Comparison of ENCODE assay signal across 15 mouse cellular contexts in the genomic region with DNA sequence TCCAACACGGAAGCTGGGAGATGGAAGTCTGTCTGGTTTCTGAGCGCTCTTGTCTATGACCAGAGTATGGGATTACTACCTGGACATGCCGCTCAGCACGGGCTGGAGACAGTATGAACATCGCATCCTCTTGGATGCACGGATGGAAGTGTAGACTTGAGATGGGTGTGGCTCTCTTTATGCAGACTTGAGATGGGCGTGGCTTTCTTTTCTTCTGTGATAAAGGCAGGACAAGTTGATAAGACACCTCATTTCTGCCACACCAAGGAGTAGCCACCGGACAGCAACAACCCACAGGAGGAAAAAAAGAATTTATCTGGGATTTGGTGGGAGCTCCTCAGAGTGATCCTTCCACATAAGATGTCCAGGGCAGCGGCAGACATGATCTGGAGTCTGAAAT.
"Had no signal": no experiment of that assay in that cellular context is flagged by ENCODE, and none has a peak within 500 bp of the region (broad histone marks: within the 10 kb centered on the region; RNA-seq: fewer than 3 reads in every experiment).

No protein-coding gene starts in this region.

- H3K9me3 ChIP-seq: neural tube, embryonic 13.5 days; neural tube, embryonic 15.5 days; stomach, embryonic 15.5 days had no signal

- H3K9ac ChIP-seq: neural tube, embryonic 13.5 days; neural tube, embryonic 15.5 days; stomach, embryonic 15.5 days had no signal

- H3K4me1 ChIP-seq: neural tube, embryonic 13.5 days; neural tube, embryonic 15.5 days; stomach, embryonic 15.5 days had no signal

- H3K36me3 ChIP-seq: neural tube, embryonic 13.5 days; neural tube, embryonic 15.5 days; stomach, embryonic 15.5 days had no signal

- H3K4me2 ChIP-seq: neural tube, embryonic 13.5 days; neural tube, embryonic 15.5 days; stomach, embryonic 15.5 days had no signal

- H3K4me3 ChIP-seq: neural tube, embryonic 13.5 days; neural tube, embryonic 15.5 days; stomach, embryonic 15.5 days had no signal

- DNase-seq: retina, postnatal 1 day; right cerebral cortex, adult 18-20 months; right cerebral cortex, postnatal 14 days; right cerebral cortex, postnatal 25 days; right cerebral cortex, postnatal 4 days; spleen, adult 18-20 months; thymus, adult 18-20 months; thymus, adult 2 months; thymus, postnatal 14 days; thymus, postnatal 25 days; thymus, postnatal 36 days had no signal

- H3K27me3 ChIP-seq: neural tube, embryonic 13.5 days; neural tube, embryonic 15.5 days; stomach, embryonic 15.5 days had no signal

- H3K27ac ChIP-seq: neural tube, embryonic 13.5 days; neural tube, embryonic 15.5 days; stomach, embryonic 15.5 days; stomach, postnatal 0 days had no signal
